Mouse (Mus musculus) G1E (cell line): ENCODE results near the gene Rora.

Source experiments
- CTCF ChIP-seq: IDR thresholded peaks from 2 replicates; pipeline ENCODE4 v1.5.1; 2012; ENCODE audit warnings: low read depth, low read length, inconsistent platforms, mixed read lengths
- GATA1 ChIP-seq: IDR thresholded peaks from 2 replicates; pipeline ENCODE4 v1.6.1; 2012; ENCODE audit warnings: borderline replicate concordance, low read length, inconsistent platforms, mixed read lengths
- GATA2 ChIP-seq: IDR thresholded peaks from 2 replicates; pipeline ENCODE4 v1.6.1; 2012; ENCODE audit warnings: low read depth, low read length, inconsistent platforms, borderline replicate concordance
- TAL1 ChIP-seq: conservative IDR thresholded peaks from 2 replicates; pipeline ENCODE4 v1.6.1; 2012; ENCODE audit warnings: low read depth, low read length, inconsistent platforms, mixed read lengths

DNA sequence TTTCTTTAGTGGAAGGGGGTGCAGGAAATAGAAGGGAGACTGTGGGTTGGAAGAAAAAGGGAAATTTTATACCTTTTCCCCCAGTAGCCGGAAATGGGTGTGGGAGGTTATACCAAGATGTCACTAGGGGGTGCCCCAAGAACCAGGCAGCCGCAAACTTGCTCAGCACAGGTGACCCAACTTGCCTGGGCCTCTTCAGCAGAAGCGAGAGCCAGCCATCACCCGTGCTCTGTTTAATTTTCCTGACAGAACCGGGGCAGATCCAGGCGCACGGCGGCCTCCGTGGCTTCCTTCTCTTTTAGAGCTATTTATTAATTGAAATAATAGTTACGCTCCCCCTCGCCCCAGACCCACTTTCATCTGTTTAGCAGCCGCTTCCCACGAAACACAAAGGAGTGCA is 313.0 kb downstream of the Rora start:
- TF ChIP-seq CTCF (no peak), GATA2 (no peak), GATA1 (no peak), TAL1 (no peak)
